ENCODE assay signal across 8 mouse cellular contexts in the genomic region with DNA sequence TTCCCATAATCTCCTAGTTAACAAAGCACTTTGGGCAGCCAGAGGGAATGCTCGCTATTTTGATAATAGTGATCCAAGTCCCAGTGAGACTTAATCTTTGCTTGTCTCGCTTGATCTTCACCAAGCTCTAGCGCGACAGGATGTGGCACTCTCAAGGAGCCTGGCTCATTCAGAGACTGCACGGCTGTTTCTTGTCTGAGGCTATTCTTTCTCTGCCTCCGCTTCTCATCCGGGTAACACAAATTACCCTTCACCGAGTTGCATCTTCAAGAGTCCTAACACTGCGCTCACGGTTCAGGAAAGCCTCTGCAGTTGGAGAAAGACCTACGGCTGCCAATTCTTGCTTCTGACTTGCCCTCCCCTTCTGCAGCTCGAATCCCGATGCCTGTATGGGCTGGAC. TPM values are rescaled to one million over a fixed set of nuclear protein-coding genes. Genes with fewer than 3 reads are reported as not detected.
DNase-seq lines count a peak whose midpoint lies in the region; ATAC-seq and TF ChIP-seq lines count a peak whose summit lies in the region.

No protein-coding gene starts in this region.

- peak overlapping the region; percentile 76 for H3K9ac ChIP-seq in neural tube, embryonic 14.5 days (replicated peaks; ENCODE audit: low read depth, low read length)

- peaks cover 4% of the 10 kb centered on the region for H3K4me1 ChIP-seq in lung, adult 2 months (ENCODE audit: control insufficient read depth, insufficient read depth, low read length)
- peaks cover 9% of the 10 kb centered on the region; the same call in 1 of the 2 replicates for H3K4me1 ChIP-seq in brown adipose tissue, adult 24 weeks (ENCODE audit: control insufficient read depth, insufficient read depth, insufficient read length, low read length)
- peaks cover 12% of the 10 kb centered on the region for H3K4me1 ChIP-seq in neural tube, embryonic 14.5 days (ENCODE audit: control insufficient read depth, insufficient read depth, low read length)

- H3K27ac ChIP-seq in brown adipose tissue, adult 24 weeks (replicated peaks; ENCODE audit: low read depth, low read length) = peak overlapping the region; percentile 52; the same call in 1 of the 2 replicates
- no peak overlapping the region for H3K27ac ChIP-seq in neural tube, embryonic 14.5 days (ENCODE audit: low read depth, low read length)

- peak overlapping the region; percentile 95 for H3K4me3 ChIP-seq in lung, adult 2 months (replicated peaks; ENCODE audit: extremely low read depth, low read depth, low read length)
- peak overlapping the region; percentile 76 for H3K4me3 ChIP-seq in brown adipose tissue, adult 24 weeks (ENCODE audit: insufficient read depth, low read depth, low read length)
- peak overlapping the region; percentile 73 for H3K4me3 ChIP-seq in neural tube, embryonic 14.5 days (ENCODE audit: low read depth, low read length)

- ATAC-seq in inflammation-experienced regulatory T-cells, adult 6 months = peak; percentile 77
- 0 out of 2 replicates have a peak, but pooled peaks have one; percentile 7 for ATAC-seq in neural tube, embryonic 14.5 days (ENCODE audit: low read depth)

- no peak for TF ChIP-seq POLR2A in lung, adult 2 months (IDR thresholded peaks at IDR 0.05; ENCODE audit: borderline replicate concordance, extremely low read depth, low read depth, low read length)

- no peak for DNase-seq in lung, adult 2 months
- DNase-seq in lung, postnatal 4 days = no peak
- DNase-seq in urinary bladder, postnatal 25 days (ENCODE audit: low spot score) = no peak
- DNase-seq in adrenal gland, postnatal 25 days = no peak
- no peak for DNase-seq in ovary, postnatal 36 days (ENCODE audit: low spot score)

- H3K27me3 ChIP-seq in neural tube, embryonic 14.5 days (ENCODE audit: control insufficient read depth, insufficient read depth, low read length) = no peaks in the 10 kb centered on the region

- H3K4me2 ChIP-seq in neural tube, embryonic 14.5 days (ENCODE audit: low read depth, low read length) = peak overlapping the region; percentile 85

- no peak for TF ChIP-seq CTCF in lung, adult 2 months (IDR thresholded peaks at IDR 0.05; ENCODE audit: insufficient read depth, low read length)

- 25% methylated on average over 13 of the region's 13 CpGs for WGBS in lung, adult 2 months
- 33% methylated on average over 13 of the region's 13 CpGs for WGBS in neural tube, embryonic 14.5 days

- 0 out of 2 replicates have a peak, but pooled peaks cover 3% of the 10 kb centered on the region for H3K36me3 ChIP-seq in neural tube, embryonic 14.5 days (ENCODE audit: control insufficient read depth, insufficient read depth, low read length)

- no peaks in the 10 kb centered on the region for H3K9me3 ChIP-seq in neural tube, embryonic 14.5 days (ENCODE audit: control insufficient read depth, low read length)

RNA-seq across cellular contexts. Expression of a gene that starts 0.6 kb away (rescaled TPM):
- polyA plus RNA-seq in lung, adult 2 months (2012; rRNA removed) = 110 and 137 TPM in 2 replicates
- polyA plus RNA-seq in brown adipose tissue, adult 24 weeks (2012; ENCODE audit: insufficient read depth, insufficient read length, missing spikeins) = 65.1 and 89.8 TPM in 2 replicates
- polyA plus RNA-seq in inflammation-experienced regulatory T-cells, adult 6 months (2017; shearing (Covaris generic)) = 100 to 1,000 TPM; 205 to 374 (median 278) TPM
- 138 and 161 TPM in 2 replicates for polyA plus RNA-seq in neural tube, embryonic 14.5 days (2014; fragmentation: Nextera tagmentation; extraction: Ambion mirVana)
- total RNA-seq in adrenal gland, postnatal 25 days (2021) = 44.0 and 65.3 TPM in 2 replicates

RNA-seq across cellular contexts. Expression of a gene that starts 9.4 kb away (rescaled TPM):
- 10.2 and 10.4 TPM in 2 replicates for polyA plus RNA-seq in lung, adult 2 months (2012; rRNA removed)
- 9.9 and 10.9 TPM in 2 replicates for polyA plus RNA-seq in brown adipose tissue, adult 24 weeks (2012; ENCODE audit: insufficient read depth, insufficient read length, missing spikeins)
- 10 to 100 TPM; 22.7 to 31.5 (median 23.6) TPM for polyA plus RNA-seq in inflammation-experienced regulatory T-cells, adult 6 months (2017; shearing (Covaris generic))
- 6.6 and 7.7 TPM in 2 replicates for polyA plus RNA-seq in neural tube, embryonic 14.5 days (2014; fragmentation: Nextera tagmentation; extraction: Ambion mirVana)
- 8.9 and 13.9 TPM in 2 replicates for total RNA-seq in adrenal gland, postnatal 25 days (2021)

RNA-seq across cellular contexts. Expression of a gene that starts 27.0 kb away (rescaled TPM):
- polyA plus RNA-seq in lung, adult 2 months (2012; rRNA removed) = 232 and 233 TPM in 2 replicates
- 33.1 and 72.3 TPM in 2 replicates for polyA plus RNA-seq in brown adipose tissue, adult 24 weeks (2012; ENCODE audit: insufficient read depth, insufficient read length, missing spikeins)
- 10 to 100 TPM; 44.7 to 81.1 (median 56.4) TPM for polyA plus RNA-seq in inflammation-experienced regulatory T-cells, adult 6 months (2017; shearing (Covaris generic))
- polyA plus RNA-seq in neural tube, embryonic 14.5 days (2014; fragmentation: Nextera tagmentation; extraction: Ambion mirVana) = 43.2 and 49.9 TPM in 2 replicates
- total RNA-seq in adrenal gland, postnatal 25 days (2021) = 140 and 170 TPM in 2 replicates
